Mouse (Mus musculus) ES-Bruce4 (cell line): ENCODE results near the gene Tars.

ENCODE experiments used
- CTCF ChIP-seq: IDR thresholded peaks from one replicate; pipeline ENCODE4 v1.8.1; 2011; ENCODE audit warnings: low read depth, low read length
- POLR2A ChIP-seq: IDR thresholded peaks from one replicate; pipeline ENCODE4 v1.8.1; 2011; ENCODE audit warnings: low read length; ENCODE audit not compliant: insufficient read depth

DNA sequence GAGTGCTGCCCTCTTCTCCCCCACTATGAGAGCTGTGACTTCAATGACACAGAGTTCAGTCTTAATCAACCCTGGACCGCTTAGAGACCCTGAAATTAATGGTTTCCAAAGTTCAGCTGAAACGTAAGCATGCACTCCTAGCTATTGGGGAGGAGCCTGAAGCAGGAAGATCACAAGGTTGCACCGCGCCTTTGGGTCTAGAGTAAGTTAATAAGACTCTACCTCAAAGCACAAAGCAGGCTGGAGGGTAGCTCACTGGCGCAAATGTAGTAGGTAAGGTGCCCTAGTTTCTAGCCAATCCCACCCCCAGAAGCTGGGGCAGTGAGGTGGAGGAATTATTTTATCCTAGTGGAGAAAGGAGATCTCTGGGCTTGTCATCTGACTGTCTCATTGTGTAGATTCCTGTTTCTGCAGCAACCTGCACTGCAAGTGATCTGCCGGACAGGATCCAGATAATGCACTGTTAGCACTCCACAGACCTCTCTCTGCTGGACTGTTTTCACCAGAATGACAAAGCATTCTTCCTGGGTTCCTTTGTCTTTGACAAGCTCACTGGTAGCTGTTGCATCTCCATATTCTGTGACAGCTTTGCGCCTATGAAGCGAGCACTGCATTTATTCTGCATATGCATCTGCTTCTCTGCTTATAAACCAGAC is 19.9 kb downstream of the Tars start:
- TF ChIP-seq CTCF (no peak), POLR2A (no peak)
